ENCODE assay signal across 20 mouse cellular contexts in the genomic region with DNA sequence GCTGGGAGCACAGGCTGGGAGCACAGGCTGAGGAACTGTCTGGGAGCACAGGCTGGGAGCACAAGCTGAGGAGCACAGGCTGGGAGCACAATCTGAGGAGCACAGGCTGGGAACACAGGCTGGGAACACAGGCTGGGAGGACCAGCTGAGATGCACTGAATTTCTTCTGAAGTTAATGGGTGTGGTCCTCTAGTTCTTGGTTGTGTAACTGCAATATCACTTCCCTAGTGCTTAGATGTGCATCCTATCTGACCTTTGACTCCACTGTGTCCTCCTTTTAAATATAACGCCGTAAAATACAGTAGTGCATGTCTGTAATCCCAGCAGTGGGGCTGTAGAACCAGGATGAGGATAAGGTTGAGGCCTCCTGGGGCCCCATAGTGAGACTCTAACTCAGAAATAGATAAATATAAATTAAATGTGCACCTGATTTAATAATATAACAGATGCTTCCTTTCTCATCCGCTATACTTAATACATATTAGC.
"Had no signal": no experiment of that assay in that cellular context is flagged by ENCODE, and none has a peak within 500 bp of the region (broad histone marks: within the 10 kb centered on the region; RNA-seq: fewer than 3 reads in every experiment).

No protein-coding gene starts in this region.

- H3K9me3 ChIP-seq: kidney, embryonic 15.5 days; limb, embryonic 12.5 days; limb, embryonic 15.5 days; lung, embryonic 15.5 days; neural tube, embryonic 13.5 days; stomach, embryonic 15.5 days had no signal

- H3K4me3 ChIP-seq: kidney, embryonic 15.5 days; limb, embryonic 12.5 days; limb, embryonic 15.5 days; lung, embryonic 15.5 days; myocyte; neural tube, embryonic 13.5 days; stomach, embryonic 15.5 days had no signal

- DNase-seq: kidney, adult 2 months; kidney, postnatal 10 days; kidney, postnatal 4 days; left cerebral cortex, postnatal 4 days; liver, postnatal 0 days; lung, postnatal 10 days; lung, postnatal 36 days; midbrain, embryonic 14.5 days; right cerebral cortex, adult 18-20 months; right cerebral cortex, postnatal 14 days; right cerebral cortex, postnatal 4 days; thymus, postnatal 25 days had no signal

- ATAC-seq: intestine, postnatal 0 days; liver, postnatal 0 days had no signal

- H3K27me3 ChIP-seq: kidney, embryonic 15.5 days; limb, embryonic 12.5 days; limb, embryonic 15.5 days; lung, embryonic 15.5 days; neural tube, embryonic 13.5 days; stomach, embryonic 15.5 days had no signal

- H3K4me1 ChIP-seq: kidney, embryonic 15.5 days; limb, embryonic 12.5 days; limb, embryonic 15.5 days; lung, embryonic 15.5 days; neural tube, embryonic 13.5 days; stomach, embryonic 15.5 days had no signal

- H3K36me3 ChIP-seq: kidney, embryonic 15.5 days; limb, embryonic 12.5 days; limb, embryonic 15.5 days; lung, embryonic 15.5 days; neural tube, embryonic 13.5 days; stomach, embryonic 15.5 days had no signal
